Mouse (Mus musculus) natural killer cell, adult 2 months (primary cell): ENCODE measurements at regions not wholly inside any gene's neighbourhood (a gene's known extent, or its start where the extent isn't known, plus 50 kb on each side); places are given as distances from the start of the nearest gene placed in this dataset.

Experiments used
- DNase-seq, 2 experiments: peaks; one replicate each; pipeline ENCODE4 v3.0.0; 2022; ENCODE audit warnings: low spot score in 2 of 2

GRCm38 (mm10) chr15:27405721-27406161, 60.7 kb upstream of the Ank start:
- no peak for DNase-seq

- DNase-seq: no peak
Observed at GRCm38 (mm10) chr15:27409856-27410255, 56.6 kb upstream of the Ank start.

- no peak for DNase-seq
Observed at GRCm38 (mm10) chr15:27412304-27412703, 54.2 kb upstream of the Ank start.

- DNase-seq: no peak
Observed at GRCm38 (mm10) chr15:27412761-27413160, 53.7 kb upstream of the Ank start.

- no peak for DNase-seq
Observed at GRCm38 (mm10) chr15:27413486-27413885, 53.0 kb upstream of the Ank start.

GRCm38 (mm10) chr15:27414819-27415218, 51.7 kb upstream of the Ank start:
- DNase-seq: no peak
